Mouse (Mus musculus): ENCODE measurements around the gene Gm49336. TPM values are rescaled to one million over a fixed set of nuclear protein-coding genes. Genes with fewer than 3 reads are reported as not detected.

Gene Gm49336
- polyA plus RNA-seq (2017; shearing (Covaris generic)): 63.8 TPM

DNA sequence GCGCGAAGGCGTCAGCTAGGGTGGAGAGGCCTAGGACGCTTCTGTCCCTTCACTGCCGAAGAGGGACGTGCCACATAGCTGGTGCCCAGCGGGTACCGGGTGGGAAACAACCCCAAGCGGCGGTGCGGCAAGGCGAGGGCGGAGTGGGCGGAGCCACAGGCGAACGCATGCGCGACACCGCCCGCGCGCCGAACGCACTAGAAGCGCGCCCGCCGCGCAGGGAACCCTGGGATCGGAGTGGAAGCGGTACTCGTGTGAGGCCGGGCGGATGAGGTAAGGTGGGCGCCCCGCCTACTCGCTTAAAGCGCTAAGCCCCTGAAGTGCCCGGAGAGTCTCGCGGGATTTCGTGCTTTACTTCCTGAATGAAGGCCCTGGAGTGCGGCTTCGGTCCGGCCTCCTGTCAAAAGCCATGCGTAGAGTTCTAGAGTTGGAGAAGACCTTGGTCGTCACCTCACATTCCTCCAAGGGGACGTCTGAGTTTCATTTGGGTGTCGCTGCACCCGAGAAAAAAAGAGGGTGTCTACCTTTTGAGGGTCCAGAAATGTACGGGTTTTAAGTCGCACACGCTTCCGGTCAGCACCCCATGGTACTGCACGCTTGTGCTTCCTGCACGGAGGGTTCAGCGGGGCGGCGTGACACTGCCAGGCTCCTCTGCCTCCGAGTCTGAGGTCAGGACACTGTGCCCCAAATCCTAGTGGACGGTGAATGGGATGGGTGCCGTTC, at the start of gene Gm49336, which contains the start of gene Nupl1:
Gm49336 (minus strand) TSS at position 227 of the 723 bp plus-strand sequence.
Nupl1 (minus strand) TSS at position 151 of the 723 bp plus-strand sequence.

DNA sequence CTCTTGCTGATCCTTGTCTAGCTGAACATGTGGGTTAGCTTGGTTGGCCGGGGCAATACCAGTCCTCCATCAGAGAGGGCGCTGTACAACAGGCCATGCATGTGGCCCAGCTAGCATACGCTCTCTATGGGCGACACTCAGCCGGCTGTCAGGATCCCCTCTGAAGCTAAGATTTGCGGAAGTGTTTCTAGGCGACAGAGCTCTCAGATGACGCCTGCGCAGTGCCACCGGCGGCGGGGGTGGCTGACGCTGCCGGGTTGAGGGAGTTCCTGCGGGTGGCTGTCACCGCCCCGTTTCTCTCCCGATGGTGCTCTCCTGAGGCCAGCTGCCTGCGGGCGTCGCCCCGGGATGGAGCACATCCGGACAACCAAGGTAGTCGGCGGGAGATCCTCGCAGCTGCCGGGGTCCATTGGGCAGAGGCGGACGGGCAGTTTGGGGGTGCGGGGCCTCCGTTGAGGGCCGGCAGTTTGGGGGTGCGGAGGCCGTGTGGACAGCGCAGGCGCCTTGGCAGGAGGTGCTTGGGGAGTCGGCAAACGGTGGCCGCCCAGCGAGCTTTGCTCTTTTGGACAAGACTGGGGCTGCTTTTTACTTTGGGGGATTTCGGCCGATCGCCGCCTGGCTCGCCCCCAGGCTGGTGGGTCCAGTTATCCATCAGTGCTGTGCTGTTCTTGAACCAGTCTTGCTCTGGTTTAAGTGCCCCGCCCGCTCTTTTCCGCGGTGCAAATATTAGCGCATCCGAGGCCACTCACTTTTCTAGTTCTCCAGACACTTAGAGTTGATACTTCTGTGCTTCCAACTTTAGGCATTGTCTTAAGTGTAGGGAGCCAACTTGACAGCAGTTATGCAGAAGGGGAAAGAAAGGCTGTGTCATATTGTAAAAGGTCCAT, 13.9 kb upstream of the Gm49336 start, which contains the start of gene Mtmr6:
Mtmr6 (plus strand) TSS at position 239 of the 887 bp plus-strand sequence.

DNA sequence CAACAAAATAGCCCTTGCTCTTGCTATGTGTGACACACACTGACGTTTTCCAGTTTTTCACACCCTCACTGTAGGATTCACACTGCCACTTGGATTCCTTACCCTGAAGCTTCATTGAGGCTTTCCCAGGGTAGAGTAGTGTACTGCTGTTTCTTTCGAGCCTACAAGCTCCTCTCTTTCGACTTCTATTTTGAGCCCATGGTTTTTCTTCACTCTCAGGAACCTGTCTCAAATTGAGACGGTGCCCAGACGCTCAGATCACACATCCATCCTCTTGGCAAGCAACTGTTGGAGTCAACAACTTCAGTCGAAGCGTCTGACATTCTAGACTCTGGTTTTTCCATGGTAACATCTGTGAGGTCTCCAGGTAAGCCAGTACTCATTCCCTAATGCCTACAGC, 54.4 kb downstream of the Gm49336 start, which contains the start of gene Atp8a2:
Atp8a2 (minus strand) TSS at position 296 of the 400 bp plus-strand sequence.

Other genes starting within 250 kb of the Gm49336 start
- gene Atp8a2, start 54.3 kb downstream of the Gm49336 start, polyA plus RNA-seq (2017; shearing (Covaris generic)): 2.7 TPM
- gene Nupl1, start 76 bp downstream of the Gm49336 start, polyA plus RNA-seq (2017; shearing (Covaris generic)): not detected
- 88.1 TPM for gene Mtmr6, start 13.7 kb upstream of the Gm49336 start, polyA plus RNA-seq (2017; shearing (Covaris generic))
- not detected for gene Amer2, start 121.8 kb upstream of the Gm49336 start, polyA plus RNA-seq (2017; shearing (Covaris generic))